Mouse (Mus musculus) urinary bladder, postnatal 4 days (tissue): ENCODE measurements around the gene Mfap1a.
A peak's percentile ranks its signal among the peaks of the same experiment; 100 is the strongest.
"Not testable (repeated sequence)": the region's sequence is repeated elsewhere in the genome, so short reads cannot be mapped to it uniquely, and the experiment has no call there.

Experiments
- DNase-seq, 2 experiments: peaks; one replicate each; pipeline ENCODE4 v3.0.0; 2021 to 2022; ENCODE audit warnings: low spot score in 2 of 2

Mfap1a gene

GRCm38 (mm10) chr2:121505942-121506882, at the start of gene Mfap1a, which contains the start of gene Wdr76:
Gene Mfap1a (minus strand): TSS chr2:121506665.
Gene Wdr76 (plus strand): TSS chr2:121506723.
- peak; percentile 71 to 82 for DNase-seq

DNA sequence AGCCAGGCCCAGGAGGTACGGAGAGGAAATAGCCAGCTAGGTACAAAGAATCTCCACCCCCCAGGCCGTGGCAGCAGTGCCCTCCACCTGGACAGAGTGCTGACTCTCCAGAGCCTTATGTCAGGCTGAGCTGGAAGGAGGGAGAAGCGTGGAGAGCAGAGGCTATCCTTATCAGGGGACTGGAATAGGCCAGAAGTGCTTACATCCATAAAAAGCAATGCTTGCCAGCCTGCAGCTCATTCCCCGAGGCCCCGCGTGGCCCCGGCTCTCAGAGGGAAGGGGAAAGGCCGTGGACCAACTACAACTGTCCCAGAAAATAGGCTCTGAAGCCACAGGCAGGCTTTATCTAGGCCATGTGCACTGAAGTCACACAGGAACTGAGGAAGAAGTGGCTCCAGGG, 44.8 kb upstream of the Mfap1a start:
- no peak for DNase-seq

DNA sequence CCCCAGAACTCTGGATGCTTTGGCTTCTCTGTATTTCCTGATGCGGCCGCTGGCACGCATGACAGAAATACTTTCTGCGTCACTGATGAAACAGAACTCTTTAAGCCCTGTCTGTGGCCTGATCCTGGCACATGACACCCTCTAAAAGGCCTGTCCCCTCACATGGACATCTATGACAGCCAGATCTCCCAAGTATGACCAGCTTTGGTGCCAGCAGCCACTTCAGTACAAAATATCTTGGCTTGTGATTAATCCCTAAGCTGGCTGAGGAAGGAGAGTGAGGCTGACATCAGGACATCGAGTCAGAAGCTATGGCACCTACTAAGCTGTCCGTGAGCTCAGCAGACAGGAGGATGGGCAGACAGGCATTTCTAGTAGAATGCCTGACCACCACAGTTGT, 43.2 kb upstream of the Mfap1a start:
- DNase-seq, result no peak

DNA sequence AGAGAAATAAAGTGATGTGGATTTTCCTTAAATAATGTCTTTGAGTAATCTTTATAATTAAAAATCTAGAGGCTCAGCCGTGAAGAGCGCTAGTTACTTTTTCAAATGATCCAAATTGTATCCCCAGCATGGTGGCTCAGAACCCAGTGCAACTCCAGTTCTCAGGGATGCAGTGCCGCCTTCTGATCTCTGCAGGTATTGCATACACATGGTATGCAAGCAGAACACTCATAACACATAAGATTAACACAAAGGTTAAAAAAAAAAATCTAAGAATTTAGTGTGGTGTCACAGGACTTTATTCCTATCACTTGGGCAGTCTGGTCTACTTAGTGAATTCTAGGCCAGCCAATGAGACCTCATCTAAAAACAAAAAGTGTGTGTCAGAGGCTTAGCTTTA, 38.4 kb upstream of the Mfap1a start:
- no peak for DNase-seq

DNA sequence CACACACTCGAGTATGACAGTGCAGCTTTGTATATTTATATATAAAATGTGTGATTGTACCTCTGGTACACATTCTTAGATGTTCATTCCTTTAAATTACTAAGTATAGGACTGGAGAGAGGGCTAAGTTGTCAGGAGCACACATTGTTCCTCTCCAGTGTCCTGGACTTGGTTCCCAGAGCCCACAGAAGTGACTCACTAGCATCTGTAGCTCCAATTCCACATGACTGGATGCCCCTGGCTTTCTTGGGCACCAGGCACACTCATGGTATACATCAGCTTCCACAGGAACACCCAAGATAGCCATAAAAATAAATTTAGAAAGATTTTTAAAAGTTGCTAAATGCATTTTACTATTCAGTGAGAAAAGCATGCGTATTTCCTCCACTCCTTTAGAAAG, 18.6 kb upstream of the Mfap1a start:
- DNase-seq, result no peak

DNA sequence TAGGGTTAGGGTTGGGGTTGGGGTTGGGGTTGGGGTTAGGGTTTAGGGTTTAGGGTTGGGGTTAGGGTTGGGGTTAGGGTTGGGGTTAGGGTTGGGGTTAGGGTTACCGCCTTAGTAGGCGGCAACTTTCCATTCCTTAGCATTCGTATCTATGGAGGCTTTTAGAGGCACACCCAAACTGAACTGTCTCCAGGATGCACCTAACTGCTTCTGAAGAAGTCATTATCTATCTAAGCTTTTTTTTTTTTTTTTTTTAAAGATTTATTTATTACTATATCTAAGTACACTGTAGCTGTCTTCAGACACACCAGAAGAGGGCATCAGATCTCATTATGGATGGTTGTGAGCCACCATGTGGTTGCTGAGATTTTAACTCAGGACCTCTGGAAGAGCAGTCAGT, 16.4 kb upstream of the Mfap1a start:
- not testable (repeated sequence) for DNase-seq

DNA sequence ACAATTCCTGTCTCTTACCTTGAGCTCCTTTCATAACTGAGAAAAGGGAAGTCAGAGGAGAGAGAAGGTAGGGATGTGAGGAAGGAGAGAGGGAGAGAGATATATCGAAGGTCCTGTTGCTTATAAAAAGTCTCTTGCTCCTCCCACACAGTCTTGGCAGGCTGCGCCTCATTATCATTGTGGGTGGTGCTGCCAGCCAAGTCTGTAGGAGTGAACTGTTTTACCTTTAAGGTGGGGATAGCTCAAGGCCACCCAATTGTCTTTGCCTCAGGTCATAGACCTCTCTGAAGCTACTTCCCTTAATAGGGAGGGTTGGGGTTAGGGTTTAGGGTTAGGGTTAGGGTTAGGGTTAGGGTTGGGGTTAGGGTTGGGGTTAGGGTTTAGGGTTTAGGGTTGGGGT, 15.5 kb upstream of the Mfap1a start:
- DNase-seq, result no peak

GRCm38 (mm10) chr2:121518711-121519110, 12.2 kb upstream of the Mfap1a start:
- DNase-seq, result not testable (repeated sequence)

DNA sequence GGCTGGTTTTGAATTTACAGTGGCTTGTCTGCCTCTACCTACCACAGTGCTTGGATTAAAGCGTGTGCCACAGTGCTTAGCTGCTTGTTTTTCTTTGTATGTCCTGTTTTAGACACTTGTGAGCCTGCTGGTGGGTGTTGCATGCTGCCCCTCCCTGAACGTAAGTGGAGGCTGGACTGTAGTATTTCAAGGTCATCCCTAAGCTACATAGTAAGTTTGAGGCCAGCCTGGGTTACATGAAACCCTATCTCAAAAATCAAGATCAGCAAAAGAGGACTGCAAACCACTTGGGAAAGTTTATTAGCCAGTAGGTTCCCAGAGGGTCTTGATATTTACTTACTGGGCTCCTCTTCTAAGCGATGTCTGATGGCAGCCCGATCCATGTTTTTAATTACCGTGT, 11.6 kb upstream of the Mfap1a start:
- no peak for DNase-seq

DNA sequence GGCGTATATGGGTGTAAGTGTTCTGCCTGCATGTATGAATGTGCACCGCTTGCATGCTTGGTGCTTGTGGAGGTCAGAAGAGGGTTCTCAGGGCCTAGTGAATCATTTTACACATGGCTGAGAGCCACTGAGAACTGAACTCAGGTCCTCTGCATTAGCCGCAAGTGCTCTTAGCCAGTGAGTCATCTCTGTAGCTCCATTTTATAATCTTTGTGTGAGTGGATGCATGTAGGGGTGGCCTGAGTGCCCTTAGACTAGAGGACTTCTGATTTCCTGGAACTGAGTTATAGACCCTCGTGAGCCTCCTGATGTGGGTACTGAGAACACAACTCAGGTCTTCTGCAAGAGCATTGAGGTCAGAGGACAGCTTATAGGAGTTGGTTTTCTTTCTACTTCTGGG, 7.7 kb upstream of the Mfap1a start:
- no peak for DNase-seq

DNA sequence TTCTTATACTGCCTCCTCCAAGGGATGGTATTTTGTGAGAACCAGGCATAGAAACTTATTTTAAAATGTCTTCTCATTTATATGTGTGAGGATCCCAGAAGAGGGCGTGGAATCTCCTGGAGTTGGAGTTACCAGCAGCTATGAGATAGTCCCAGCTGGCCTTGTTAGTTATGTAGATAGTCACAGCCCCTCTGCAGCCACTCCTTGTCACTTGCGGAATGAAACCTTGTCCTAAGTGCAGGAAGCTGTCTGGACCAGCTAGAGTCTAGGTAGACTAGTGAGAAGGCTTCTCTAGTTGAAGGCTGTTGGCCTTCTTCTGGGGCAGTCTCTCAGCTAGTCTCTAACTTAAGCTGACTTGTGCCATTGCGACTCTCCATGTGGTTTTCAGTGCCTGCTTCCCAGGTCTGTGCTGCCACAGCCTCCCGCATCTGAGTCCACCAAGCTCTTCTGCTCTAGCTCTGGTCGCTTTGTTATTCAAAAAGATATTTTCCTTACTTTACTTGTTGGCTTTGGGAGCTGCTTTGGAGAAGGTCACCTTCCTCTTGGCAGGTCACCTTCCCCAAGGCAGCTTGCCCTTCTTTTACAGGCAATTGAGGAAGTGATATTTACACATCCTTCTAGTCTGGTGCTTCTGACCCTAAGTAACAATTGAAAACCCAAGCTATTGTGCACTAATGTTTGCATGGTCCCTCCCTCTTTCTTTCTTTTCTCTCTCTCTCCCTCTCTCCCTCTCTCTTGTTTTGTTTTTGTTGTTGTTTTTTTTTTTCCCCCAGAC, 6.7 kb upstream of the Mfap1a start:
- DNase-seq, result not testable (repeated sequence)

DNA sequence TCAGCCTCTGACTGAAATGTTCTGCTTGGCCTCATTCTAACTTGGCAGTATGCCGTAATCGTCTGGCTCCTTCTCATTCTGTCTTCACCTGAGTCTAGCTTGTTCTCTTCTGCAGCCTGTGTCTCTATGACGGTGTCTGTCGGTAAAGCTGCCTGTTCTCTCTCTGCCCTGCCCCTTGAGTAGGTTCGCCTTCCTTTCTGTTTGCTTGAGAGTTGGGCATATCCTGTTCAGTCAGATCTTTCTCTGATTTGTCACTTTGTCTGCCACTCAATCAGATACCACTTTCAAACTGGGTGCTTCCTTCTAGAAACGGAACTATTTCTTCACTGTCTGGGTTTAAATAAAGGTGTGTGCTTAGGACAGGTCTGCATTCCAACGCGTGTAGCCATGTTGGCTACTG, 4.9 kb upstream of the Mfap1a start:
- no peak for DNase-seq

- peak; percentile 57 to 71 for DNase-seq
Observed at GRCm38 (mm10) chr2:121509584-121509983, 3.1 kb upstream of the Mfap1a start.

GRCm38 (mm10) chr2:121507951-121508330, 1.5 kb upstream of the Mfap1a start:
- DNase-seq, result no peak

DNA sequence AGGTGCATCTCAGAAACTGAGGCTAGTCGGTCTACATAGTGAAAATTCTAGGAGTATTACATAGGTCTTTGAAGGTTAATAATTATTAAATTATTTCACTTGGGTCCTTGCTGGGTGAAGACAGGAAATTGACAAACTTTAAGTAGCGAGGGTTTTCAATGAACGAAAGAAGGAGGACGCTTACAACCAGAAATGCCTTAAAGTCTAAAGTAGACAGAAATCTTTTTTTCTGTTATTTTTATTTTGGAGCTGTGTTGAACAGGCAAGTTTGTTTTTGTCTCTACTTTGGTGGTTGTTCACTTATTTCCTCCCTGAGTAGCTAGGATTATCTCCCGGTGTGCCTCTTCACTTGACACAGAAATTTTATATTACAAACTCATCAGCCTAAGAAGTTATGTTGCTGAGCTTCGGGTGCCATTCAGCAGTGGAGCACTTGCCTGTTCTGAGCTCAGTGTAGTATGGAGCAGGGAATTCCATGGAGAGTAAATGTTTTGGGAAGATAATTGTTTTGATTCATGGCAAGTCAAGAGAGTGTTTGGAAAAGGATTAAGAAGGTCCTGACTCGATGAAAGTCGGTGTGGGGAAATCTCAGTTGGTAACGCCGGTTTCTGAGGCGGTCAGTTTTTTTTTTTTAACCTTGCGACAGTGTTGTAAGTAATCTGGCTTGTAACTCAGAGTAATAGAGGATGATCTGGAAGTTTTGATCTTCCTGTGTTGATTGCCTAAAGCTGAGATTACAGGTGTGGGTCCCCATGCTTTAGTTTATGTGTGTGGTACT, 897 bp upstream of the Mfap1a start:
- DNase-seq, result no peak

- DNase-seq, result not testable (repeated sequence)
Observed at GRCm38 (mm10) chr2:121501550-121501949, 4.9 kb downstream of the Mfap1a start.

- DNase-seq, result not testable (repeated sequence)
Observed at GRCm38 (mm10) chr2:121484403-121484802, 22.1 kb downstream of the Mfap1a start.

DNA sequence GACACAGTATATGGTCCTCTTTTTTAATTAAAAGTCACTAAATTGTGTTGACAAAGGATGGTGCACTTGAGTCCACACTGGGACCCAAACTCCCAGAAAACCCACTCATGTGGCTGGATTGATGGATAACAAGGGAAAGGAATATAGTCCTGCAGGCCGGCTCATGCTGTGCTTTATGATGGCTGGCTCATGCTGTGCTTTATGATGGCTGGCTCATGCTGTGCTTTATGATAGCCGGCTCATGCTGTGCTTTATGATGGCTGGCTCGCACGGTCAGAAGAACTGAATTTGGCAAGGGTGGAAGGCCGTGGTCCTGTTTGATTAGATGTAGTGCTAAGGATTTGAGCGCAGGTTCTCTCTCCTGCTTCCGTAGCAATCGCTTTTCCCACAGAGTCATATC, 22.9 kb downstream of the Mfap1a start:
- no peak for DNase-seq

- not testable (repeated sequence) for DNase-seq
Observed at GRCm38 (mm10) chr2:121480916-121481315, 25.5 kb downstream of the Mfap1a start.

GRCm38 (mm10) chr2:121480498-121480897, 26.0 kb downstream of the Mfap1a start:
- DNase-seq, result no peak

- no peak for DNase-seq
Observed at GRCm38 (mm10) chr2:121477491-121478266, 28.8 kb downstream of the Mfap1a start.
